Mouse (Mus musculus) adrenal gland, postnatal 36 days (tissue): ENCODE data around the gene Dlg4. TPM values are rescaled to one million over a fixed set of nuclear protein-coding genes. Genes with fewer than 3 reads are reported as not detected.
A peak's percentile ranks its signal among the peaks of the same experiment; 100 is the strongest.
"Not testable (repeated sequence)": the region's sequence is repeated elsewhere in the genome, so short reads cannot be mapped to it uniquely, and the experiment has no call there.

Source experiments
- DNase-seq, 2 experiments: peaks; one replicate each; pipeline ENCODE4 v3.0.0; 2021; ENCODE audit warnings: mixed read lengths in 1 of 2
- total RNA-seq, 2 experiments: library from RNA; stranded (reverse); gene quantifications; 2 replicates each; pipeline ENCODE4 v1.2.3; 2021

Dlg4 gene
- total RNA-seq, 2 experiments from 2014 or later, result 27.4 to 40.4 TPM

GRCm38 (mm10) chr11:70049366-70049765 lies 32.6 kb downstream of the Dlg4 start:
- DNase-seq, result no peak

- DNase-seq, result peak in 1 of 2 experiments; percentile 40
Observed at GRCm38 (mm10) chr11:70049816-70050215, 33.1 kb downstream of the Dlg4 start.

GRCm38 (mm10) chr11:70053156-70053555 lies 36.4 kb downstream of the Dlg4 start:
- no peak for DNase-seq

DNA sequence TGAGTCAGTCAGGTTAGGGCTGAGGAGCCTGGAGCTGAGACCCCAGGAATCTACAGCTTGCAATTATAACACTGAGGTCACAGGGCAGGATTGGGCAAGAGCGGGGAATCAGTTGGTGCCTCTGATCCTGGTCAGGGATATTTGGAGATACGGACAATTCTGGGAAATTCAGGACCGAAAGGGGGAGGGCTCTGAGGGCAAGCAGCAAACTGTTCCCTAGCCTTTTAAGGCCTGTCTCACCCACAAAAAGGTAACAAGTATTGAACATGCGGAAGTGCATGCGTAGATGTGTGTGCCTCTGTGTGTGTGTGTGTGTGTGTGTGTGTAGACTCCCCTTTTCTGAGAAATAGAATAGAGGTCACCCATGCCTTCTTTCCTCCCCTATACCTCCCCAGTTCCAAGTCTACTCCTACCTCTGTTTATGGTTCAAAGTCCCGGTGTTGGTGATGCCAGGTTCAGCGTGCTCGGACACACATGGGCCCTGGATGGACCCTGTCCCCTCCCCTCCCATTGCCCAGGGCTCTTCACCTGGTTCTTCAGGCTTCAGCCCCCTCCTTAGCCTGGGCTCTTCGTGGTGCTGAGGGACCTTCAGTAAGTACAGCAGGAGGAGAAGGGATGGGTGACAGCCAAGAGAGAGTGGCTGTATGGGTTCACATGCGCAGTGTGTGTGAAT lies 37.3 kb downstream of the Dlg4 start, which contains the start of gene Asgr1:
Gene Asgr1 (plus strand): TSS at position 188 of the 673 bp plus-strand sequence.
- DNase-seq, result no peak

DNA sequence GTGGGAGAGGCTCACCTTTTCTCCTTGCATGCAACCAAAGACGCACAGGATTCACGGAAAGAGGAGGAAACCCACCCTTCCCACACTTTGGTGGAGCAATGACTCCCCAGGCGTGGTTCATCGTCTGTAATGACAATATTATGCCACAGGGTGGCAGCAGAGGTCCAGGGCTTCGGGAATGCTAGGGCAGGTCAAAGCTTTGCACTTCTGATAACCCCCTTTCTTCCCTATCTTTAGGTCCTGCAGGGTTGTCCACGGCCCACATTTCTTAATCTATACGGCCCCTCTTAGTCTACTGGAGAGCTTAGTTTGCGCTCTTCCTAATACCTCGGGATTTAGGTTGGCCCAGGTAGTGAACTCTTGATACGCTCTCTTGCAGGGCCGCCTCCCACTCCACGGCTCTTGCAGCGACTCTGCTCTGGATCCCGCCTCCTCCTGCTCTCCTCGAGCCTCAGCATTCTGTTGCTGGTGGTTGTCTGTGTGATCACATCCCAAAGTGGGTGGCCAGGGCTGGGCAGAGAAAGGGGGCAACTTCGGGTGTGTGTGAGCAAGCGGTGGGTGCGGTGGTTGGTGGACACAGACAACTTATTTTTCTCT lies 39.0 kb downstream of the Dlg4 start:
- peak; percentile 77 to 78 for DNase-seq

DNA sequence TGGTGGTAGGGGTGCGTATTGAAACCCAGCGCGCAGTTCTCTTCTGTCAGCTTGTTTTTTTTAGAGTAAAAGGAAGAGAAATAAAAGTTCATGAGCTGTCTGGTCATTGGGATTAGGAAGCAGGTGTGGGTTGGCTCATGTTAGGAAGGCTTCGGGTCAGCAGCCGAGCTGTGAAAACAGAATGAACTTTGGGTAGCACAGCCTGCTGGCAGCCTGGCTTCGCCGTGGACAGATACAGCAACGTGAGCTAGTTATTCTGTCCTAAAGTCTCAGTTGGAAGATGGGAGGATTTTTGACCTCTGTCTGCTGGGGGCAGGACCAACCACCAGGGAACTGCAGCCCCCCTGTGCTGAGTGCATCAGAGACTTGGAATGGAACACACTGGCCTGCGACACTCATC lies 41.1 kb downstream of the Dlg4 start:
- no peak for DNase-seq

GRCm38 (mm10) chr11:70059930-70060329 lies 43.2 kb downstream of the Dlg4 start:
- DNase-seq, result no peak

DNA sequence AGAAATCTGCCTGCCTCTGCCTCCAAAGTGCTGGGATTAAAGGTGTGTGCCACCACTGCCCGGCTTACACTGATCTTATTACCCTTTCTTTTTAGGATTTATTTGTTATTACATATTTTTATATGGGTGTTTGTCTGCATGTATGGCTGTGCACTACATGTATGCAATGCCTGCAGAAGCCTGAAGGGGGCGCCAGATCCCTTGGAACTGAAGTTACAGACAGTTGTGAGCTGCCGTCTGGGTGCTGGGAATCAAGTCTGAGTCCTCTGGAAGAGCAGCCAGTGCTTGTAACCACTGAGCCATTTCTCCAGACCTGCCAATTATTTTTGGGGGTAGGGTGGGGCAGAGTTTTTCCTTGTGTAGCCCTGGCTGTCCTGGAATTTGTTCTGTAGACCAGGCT lies 46.3 kb downstream of the Dlg4 start:
- no peak for DNase-seq

DNA sequence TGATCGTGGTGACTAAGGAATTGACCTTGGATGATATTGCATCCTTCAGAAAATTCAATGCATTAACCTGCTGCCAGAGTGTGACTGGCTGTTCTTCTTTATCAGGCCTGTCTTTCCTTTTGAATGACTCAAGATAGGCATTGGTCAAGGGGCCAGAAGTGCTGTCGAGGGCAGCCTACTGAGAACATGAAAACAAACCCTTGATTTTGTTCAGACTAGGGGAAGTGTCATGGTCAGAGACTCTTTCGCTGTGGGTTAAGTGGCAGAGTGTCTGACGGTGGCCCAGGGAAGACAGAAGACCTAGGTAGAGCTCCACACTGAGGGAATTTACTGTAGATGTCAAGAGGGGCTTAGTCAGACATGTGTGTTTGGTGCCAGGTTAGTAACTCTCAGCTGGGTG lies 50.0 kb downstream of the Dlg4 start:
- peak; percentile 25 to 48 for DNase-seq

GRCm38 (mm10) chr11:70068245-70068644 lies 51.5 kb downstream of the Dlg4 start:
- DNase-seq, result no peak

- DNase-seq, result no peak
Observed at GRCm38 (mm10) chr11:70070057-70070456, 53.3 kb downstream of the Dlg4 start.

GRCm38 (mm10) chr11:70070603-70071002 lies 53.9 kb downstream of the Dlg4 start:
- not testable (repeated sequence) for DNase-seq

- peak; percentile 89 to 91 for DNase-seq
Observed at GRCm38 (mm10) chr11:70074379-70075071, 57.8 kb downstream of the Dlg4 start.

- DNase-seq, result peak; percentile 72 to 75
Observed at GRCm38 (mm10) chr11:70075581-70075980, 58.8 kb downstream of the Dlg4 start.

- DNase-seq, result peak; percentile 66 to 70
Observed at GRCm38 (mm10) chr11:70077441-70077840, 60.7 kb downstream of the Dlg4 start.

- no peak for DNase-seq
Observed at GRCm38 (mm10) chr11:70079175-70079574, 62.4 kb downstream of the Dlg4 start.

- DNase-seq, result peak in 1 of 2 experiments; percentile 42
Observed at GRCm38 (mm10) chr11:70079928-70080327, 63.2 kb downstream of the Dlg4 start.

- DNase-seq, result no peak
Observed at GRCm38 (mm10) chr11:70080803-70081590, 64.3 kb downstream of the Dlg4 start.

DNA sequence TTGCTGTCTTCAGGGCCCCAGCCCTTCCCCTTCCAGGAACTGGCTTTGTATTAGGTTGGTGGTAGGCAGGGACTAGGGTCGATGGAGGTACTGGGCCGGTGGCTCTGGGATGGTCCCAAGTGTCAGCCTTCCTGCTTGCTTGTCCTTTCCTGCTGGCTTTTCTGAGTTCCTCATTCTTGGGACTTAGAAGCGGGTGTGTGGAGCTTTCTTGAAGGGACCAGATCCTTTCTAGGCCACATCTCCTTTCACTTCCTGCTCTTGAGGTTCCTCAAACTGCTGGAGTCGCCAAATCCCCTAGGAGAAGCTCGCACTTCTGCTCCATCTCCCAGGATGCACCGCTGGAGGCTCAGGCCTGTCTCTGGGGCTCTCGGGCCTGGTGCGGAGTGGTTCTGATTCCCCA lies 67.8 kb downstream of the Dlg4 start:
- no peak for DNase-seq

DNA sequence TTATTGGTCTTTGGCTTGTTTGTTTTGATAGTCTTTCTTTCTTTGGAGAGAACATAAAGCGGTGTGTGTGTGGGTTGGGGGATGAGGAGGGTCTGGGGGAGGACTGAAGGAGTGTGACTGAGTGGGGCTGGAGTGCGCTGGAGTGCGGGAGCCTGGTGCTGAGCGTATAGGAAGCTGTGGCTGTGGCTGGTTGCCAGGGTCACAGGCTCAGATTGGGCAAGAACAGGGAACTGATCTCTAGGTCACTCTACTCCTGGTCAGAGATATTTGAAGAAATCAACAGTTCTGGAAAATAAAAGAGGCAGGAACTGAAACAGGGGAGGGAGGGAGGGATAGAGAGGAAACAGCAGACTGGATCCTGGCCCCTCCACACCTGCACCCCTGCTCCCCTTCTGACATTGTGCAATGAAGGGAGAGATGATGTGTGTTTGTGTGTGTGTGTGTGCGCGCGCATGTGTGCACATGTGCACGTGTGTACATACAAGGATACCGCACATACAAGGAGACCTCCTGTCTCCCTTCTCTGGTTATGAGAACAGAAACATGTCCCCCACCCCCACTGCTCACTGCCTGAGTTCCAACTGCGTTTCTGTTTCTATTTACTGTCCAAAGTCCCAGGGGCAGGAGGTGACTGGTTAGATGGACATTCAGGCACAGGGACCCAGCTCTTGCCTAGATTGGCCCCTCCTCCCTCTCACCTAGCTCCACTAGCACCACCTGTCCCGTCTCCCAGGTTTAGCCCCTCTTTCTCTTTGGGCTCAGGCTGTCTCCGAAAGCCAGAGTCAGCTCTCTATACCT lies 75.4 kb downstream of the Dlg4 start, which contains the start of gene Asgr2:
Gene Asgr2 (plus strand): TSS at position 659 of the 798 bp plus-strand sequence.
- DNase-seq, result peak; percentile 77 to 86
